Comparison of ENCODE assay signal across 7 mouse cellular contexts in genomic region chr16:18629390-18630231, GRCm38 (mm10). TPM values are rescaled to one million over a fixed set of nuclear protein-coding genes. Genes with fewer than 3 reads are reported as not detected.
DNase-seq lines count a peak whose midpoint lies in the region; ATAC-seq and TF ChIP-seq lines count a peak whose summit lies in the region.

Gene Sept5 (minus strand): TSS chr16:18629954.

- H3K36me3 ChIP-seq in forebrain, postnatal 0 days (ENCODE audit: insufficient read depth) = peaks cover 8% of the 10 kb centered on the region
- H3K36me3 ChIP-seq in lung, embryonic 16.5 days (ENCODE audit: control insufficient read depth, insufficient read depth, low read length) = no peaks in the 10 kb centered on the region

- peaks cover 27% of the 10 kb centered on the region for H3K4me1 ChIP-seq in cerebellum, adult 2 months (ENCODE audit: control insufficient read depth, insufficient read depth, low read length)
- H3K4me1 ChIP-seq in forebrain, postnatal 0 days (ENCODE audit: insufficient read depth) = peaks cover 19% of the 10 kb centered on the region
- H3K4me1 ChIP-seq in lung, embryonic 16.5 days (replicated peaks; ENCODE audit: control insufficient read depth, insufficient read depth, low read length) = peaks cover 19% of the 10 kb centered on the region

- no peak for TF ChIP-seq CTCF in cerebellum, adult 2 months (IDR thresholded peaks at IDR 0.05; ENCODE audit: borderline replicate concordance, insufficient read depth, low read depth, low read length)
- no peak for TF ChIP-seq CTCF in forebrain, postnatal 0 days (IDR thresholded peaks at IDR 0.05; ENCODE audit: low read depth)

- peak; percentile 58 for DNase-seq in ZHBTc4 (ENCODE audit: low read depth, low spot score)
- peak; percentile 88 to 89 for DNase-seq in cerebellum, adult 2 months
- DNase-seq in forebrain, postnatal 0 days = peak; percentile 79
- DNase-seq in heart, postnatal 4 days = peak; percentile 82
- peak; percentile 56 for DNase-seq in layer of hippocampus, adult 9-11 months
- peak; percentile 42 for DNase-seq in ovary, postnatal 14 days (ENCODE audit: low spot score)

- peak within 1 kb of the TSS; percentile 89 for H3K27ac ChIP-seq in cerebellum, adult 2 months (ENCODE audit: insufficient read depth, low read length)
- peak within 1 kb of the TSS; percentile 87 for H3K27ac ChIP-seq in forebrain, postnatal 0 days (ENCODE audit: low read depth, low read length)
- no peak within 1 kb of the TSS for H3K27ac ChIP-seq in lung, embryonic 16.5 days (ENCODE audit: low read length)

- H3K9ac ChIP-seq in forebrain, postnatal 0 days = peak within 1 kb of the TSS; percentile 98
- H3K9ac ChIP-seq in lung, embryonic 16.5 days (ENCODE audit: low read length) = peak within 1 kb of the TSS; percentile 83

- ATAC-seq in forebrain, postnatal 0 days = peak; percentile 56
- ATAC-seq in lung, embryonic 16.5 days (ENCODE audit: low read depth) = peak; percentile 63

- no peaks in the 10 kb centered on the region for H3K9me3 ChIP-seq in forebrain, postnatal 0 days (ENCODE audit: low read length)
- H3K9me3 ChIP-seq in lung, embryonic 16.5 days (ENCODE audit: control insufficient read depth, low read length) = no peaks in the 10 kb centered on the region

- WGBS in cerebellum, adult 2 months = 1% methylated on average over 84 of the region's 93 CpGs
- WGBS in forebrain, postnatal 0 days = under 1% methylated on average over 58 of the region's 93 CpGs
- WGBS in lung, embryonic 16.5 days = under 1% methylated on average over 55 of the region's 93 CpGs

- TF ChIP-seq POLR2A in cerebellum, adult 2 months (IDR thresholded peaks at IDR 0.05; ENCODE audit: borderline replicate concordance, insufficient read depth, low read length) = peak; percentile 50; the same call in 1 of the 2 replicates

- H3K4me3 ChIP-seq in cerebellum, adult 2 months (replicated peaks; ENCODE audit: insufficient read depth, low read depth, low read length) = peak within 1 kb of the TSS; percentile 81
- peak within 1 kb of the TSS; percentile 88 for H3K4me3 ChIP-seq in forebrain, postnatal 0 days (ENCODE audit: low read depth, low read length)
- peak within 1 kb of the TSS; percentile 78 for H3K4me3 ChIP-seq in lung, embryonic 16.5 days (ENCODE audit: low read length)

- no peaks in the 10 kb centered on the region for H3K27me3 ChIP-seq in cerebellum, adult 2 months (ENCODE audit: control insufficient read depth, insufficient read depth, low read length)
- no peaks in the 10 kb centered on the region for H3K27me3 ChIP-seq in forebrain, postnatal 0 days (ENCODE audit: insufficient read depth, low read length)
- H3K27me3 ChIP-seq in lung, embryonic 16.5 days (ENCODE audit: control insufficient read depth, insufficient read depth, low read depth, low read length) = peaks cover 16% of the 10 kb centered on the region

- H3K4me2 ChIP-seq in forebrain, postnatal 0 days (ENCODE audit: low read depth) = peak within 1 kb of the TSS; percentile 70
- H3K4me2 ChIP-seq in lung, embryonic 16.5 days (ENCODE audit: low read depth, low read length) = peak within 1 kb of the TSS; percentile 84

RNA-seq across cellular contexts. Expression of gene Sept5, which starts in this region (rescaled TPM):
- 328 and 334 TPM in 2 replicates for polyA plus RNA-seq in cerebellum, adult 2 months (2012; rRNA removed)
- total RNA-seq in forebrain, postnatal 0 days (2014; rRNA removed) = 372 and 373 TPM in 2 replicates
- polyA plus RNA-seq in forebrain, postnatal 0 days (2015; fragmentation: Nextera tagmentation; extraction: Ambion mirVana) = 265 and 267 TPM in 2 replicates
- total RNA-seq in heart, postnatal 4 days (2021) = 10 to 100 TPM; 10.4 to 15.2 TPM
- polyA plus RNA-seq in lung, embryonic 16.5 days (2015; fragmentation: Nextera tagmentation; extraction: Ambion mirVana) = 21.1 and 22.2 TPM in 2 replicates

Comparison
In these comparisons a context has a peak if more than half of its experiments do, and no peak if none do; other contexts are left out.
1. RNA of gene Sept5 (total RNA-seq): 372 to 373 TPM in forebrain, postnatal 0 days; 10.4 to 15.2 TPM in heart, postnatal 4 days; every median in the first group is over 10 times any median in the second.
2. RNA of gene Sept5 (polyA plus RNA-seq): 328 to 334 TPM in cerebellum, adult 2 months and 265 to 267 TPM in forebrain, postnatal 0 days; 21.1 to 22.2 TPM in lung, embryonic 16.5 days; every median in the first group is over 10 times any median in the second.
3. Peak in every context shown above with its lines, with median percentiles within 50 percentile points of each other: DNase-seq and H3K4me3 ChIP-seq.